Mouse (Mus musculus) cerebellum, postnatal 10 days (tissue): ENCODE results near the gene Hsd3b7.
"Not testable (repeated sequence)": the region's sequence is repeated elsewhere in the genome, so short reads cannot be mapped to it uniquely, and the experiment has no call there.

ENCODE experiments used
- DNase-seq, 2 experiments: peaks; one replicate each; pipeline ENCODE4 v3.0.0; 2021; ENCODE audit warnings: mixed read lengths in 2 of 2

Gene Hsd3b7

DNA sequence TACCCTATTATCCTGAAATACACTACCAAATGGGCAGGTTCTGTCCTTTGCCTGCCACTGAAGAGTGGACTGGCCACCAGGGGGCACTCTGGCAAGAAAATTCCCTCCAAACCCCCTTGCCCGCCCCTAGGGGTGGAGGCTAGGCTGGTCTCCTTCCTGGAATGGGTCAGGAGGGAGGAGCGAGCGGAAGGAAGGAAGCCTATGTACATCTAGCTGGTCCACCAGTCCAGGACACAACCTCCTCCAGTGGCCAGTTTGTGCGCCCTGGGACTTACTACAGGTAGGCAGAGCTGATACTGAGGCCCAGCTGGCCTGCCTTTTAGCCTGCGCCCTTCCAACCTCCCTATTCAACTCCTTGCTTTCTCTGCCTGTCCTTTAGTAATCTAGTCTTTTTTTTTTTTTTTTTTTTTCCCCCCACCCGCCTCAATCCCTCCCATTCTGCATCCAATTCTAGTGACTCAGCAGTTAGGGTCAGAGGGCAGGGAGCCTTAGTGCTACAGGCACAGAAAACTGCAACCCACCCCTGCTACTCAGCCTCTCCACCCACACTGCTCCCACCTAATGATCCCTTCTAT is at the start of gene Hsd3b7:
Gene Hsd3b7 (plus strand): TSS at position 170 of the 575 bp plus-strand sequence.
- peak; percentile 96 to 97 for DNase-seq

DNA sequence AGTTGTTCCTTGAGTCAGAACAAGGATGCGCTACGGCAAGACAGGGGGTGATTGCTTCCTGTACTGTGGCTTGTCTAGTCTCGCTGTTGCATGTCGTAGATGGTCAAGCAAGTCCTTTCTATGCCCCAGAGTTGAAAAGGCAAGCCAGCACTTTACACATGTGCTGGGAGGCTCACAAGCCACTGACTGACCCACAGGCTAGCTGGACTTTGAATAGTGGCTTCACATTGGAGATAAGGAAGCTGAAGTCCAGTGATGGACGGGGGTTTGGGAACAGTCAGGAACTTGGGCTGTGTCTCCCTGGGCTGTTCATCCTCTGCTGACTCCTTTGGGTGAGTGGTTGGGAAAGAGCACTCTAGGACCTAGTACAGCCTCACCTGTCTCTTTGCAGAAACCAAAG is 48.8 kb upstream of the Hsd3b7 start:
- DNase-seq, result no peak

DNA sequence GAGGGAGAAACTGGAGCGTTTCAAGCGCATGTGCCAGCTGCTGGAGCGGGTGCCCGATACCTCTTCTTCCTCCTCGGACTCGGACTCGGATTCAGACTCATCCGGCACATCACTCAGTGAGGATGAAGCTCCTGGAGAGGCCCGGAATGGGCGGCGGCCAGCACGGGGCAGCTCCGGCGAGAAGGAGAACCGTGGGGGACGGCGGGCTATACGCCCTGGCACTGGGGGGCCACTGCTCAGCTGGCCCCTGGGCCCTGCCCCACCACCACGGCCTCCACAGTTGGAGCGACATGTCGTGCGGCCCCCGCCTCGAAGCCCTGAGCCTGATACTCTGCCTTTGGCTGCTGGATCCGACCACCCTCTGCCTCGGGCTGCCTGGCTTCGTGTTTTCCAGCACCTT is 48.3 kb upstream of the Hsd3b7 start:
- DNase-seq, result no peak

DNA sequence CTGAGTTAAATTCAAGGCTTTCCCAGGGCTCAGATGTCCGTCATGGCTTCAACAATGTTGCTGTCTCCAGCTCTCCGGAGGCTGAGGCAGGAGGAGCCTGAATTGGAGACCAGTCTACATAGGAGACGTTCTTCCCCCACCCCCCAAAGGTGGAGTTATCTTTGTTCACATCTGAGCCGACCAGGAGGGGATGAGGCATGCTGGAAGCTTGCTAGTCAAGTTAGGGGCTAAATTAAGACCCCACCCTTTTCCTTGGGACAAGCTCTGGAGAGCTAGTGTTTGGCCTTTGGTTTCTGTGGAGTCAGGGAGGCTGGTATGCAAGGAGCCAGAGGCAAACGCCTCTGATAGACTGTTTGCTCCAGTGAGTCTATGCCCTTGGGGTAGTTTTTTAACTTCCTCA is 47.2 kb upstream of the Hsd3b7 start:
- no peak for DNase-seq

DNA sequence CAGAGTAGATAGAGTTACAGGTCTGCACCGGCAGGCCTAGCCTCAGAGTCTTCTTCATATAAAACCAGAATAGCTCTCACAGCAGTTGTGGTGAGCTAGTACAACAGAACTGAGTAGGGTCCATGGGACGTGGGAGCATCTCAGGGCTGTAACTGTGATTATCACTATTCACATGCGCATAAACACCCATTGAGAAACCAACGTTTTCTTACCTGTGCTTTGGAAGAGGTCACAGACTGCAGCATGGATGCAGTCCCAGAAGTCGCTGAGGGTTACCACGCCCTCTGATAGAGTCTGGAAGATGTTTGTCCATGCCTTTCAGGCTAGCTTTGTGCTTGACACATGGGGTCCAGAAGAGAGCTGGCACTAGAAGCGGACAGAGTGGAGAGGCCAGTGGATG is 46.7 kb upstream of the Hsd3b7 start:
- no peak for DNase-seq

DNA sequence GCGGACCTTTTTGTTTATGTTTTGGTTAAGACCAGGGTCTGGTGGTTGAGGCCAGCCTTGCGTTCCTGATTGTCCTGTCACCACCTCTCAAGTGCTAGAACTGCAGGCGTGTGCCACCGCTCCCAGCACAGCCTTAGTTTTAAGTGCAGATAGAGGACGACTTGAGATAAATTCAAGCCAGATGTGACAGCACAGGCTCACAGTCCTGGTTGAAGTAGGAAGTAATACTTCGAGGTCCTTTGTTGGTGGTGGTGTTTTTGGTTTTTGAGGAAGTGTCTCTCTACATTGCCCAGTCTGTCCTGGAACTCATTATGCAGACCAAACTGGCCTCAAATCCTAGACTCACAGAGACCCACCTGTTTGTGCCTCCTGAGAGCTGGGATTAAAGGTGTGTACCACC is 40.7 kb upstream of the Hsd3b7 start:
- no peak for DNase-seq

DNA sequence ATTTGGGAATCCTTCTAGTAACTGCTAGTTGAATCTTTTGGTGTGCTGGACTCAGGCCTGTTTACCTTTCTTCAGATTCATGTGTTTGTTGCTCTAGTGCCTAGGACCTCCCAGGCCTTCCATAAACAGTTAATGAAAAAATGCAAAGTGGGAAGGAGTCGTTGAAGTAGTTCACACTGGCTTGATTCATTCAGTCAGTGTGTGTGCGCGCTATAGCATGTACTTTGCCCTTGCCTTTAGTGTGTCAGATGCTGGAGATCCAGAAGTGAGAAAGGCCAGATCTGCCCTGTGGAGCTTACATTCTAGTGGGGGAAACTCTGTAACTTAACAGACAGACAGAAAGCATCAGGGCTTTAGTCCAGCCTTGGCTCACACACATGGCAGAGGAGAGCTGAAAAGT is 39.9 kb upstream of the Hsd3b7 start:
- no peak for DNase-seq

DNA sequence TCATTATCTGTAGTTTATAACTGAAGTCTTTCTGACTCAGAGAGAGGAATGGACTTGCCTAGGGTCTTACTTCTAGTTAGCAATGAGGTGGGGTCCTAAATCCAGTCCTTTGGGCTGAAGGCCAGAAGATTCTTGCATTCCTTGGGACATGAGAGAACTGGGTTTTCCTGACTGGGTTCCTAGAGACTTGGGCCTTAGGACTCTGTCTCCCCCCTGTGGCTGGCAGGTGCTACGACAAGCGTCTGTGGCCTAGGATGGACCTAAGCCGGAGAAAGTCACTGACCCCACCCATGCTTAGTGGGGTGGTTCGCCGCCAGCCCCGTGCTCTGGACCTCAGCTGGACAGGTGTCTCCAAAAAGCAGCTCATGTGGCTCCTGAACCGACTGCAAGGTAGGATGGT is 39.4 kb upstream of the Hsd3b7 start:
- peak; percentile 85 to 88 for DNase-seq

DNA sequence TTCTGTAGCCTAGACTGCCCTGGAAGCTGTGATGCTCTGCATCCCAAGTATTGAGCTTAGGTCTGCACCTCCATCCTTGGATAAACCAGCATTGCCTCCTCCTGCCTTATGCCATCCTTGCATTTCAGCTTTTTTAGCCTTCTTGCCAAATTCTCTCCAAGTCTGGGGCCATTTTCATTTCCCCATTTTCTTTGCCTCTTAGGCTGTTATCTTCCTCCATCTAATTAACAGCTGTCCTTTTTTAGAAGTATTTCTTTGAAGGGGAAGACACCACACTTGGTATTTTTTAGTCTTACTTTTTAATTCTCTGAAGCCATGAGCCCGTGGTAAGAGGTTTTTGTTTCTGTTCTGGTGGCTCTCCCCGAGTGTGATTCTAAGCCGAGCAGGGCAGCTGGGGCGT is 36.8 kb upstream of the Hsd3b7 start:
- DNase-seq, result no peak

DNA sequence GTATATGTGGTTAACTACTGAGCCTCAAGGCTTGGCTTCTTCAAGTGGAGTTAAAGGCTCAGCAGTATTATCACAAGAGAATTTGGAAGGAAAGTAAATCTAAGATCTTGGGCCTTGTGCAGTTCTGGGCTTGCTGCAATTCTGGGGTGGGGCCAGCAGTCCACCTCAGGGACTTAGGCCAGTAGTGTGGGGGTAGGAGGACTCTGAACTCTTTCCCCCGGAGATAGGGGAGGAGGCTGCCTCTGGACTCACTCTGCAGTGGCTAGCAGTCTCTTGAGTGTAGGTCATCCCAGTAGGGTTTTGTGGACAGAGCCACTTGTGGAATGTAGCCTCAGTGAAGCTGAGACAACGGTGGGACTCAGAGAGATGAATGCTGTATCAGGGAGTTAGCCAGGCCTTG is 34.6 kb upstream of the Hsd3b7 start:
- DNase-seq, result no peak

DNA sequence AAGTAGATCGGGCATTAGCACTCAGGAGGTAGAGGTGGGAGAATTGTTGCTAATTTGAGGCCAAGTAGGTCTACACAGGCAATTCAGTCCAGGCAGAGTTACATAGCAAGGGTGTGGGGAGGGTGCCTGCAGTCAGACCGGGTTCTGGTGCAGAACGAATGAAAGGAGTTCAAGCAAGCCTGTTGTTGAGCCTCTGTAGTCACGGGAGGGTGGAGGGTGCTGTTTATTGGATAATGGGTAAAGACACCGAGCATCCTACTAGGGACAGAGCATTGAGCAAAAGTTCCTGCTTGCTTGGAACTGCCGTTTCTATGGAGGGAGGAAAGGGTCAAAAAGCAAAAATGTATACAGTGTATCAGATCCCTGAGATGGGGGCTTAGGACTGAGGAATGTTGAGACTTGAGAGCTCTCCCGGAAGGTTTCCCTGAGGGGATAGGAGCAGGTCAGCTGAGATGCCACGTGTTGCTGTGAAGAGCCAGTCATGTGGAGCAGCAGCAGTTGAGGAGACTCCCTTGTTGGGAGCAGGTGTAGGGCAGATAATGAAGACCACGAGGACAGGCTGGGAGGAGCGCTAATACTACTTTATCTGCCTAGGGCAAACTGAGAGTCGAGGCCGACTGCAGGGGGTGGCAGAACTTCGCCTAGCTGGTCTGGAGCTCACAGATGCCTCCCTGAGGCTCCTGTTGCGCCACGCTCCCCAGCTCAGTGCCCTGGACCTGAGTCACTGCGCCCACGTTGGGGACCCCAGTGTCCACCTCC is 33.4 kb upstream of the Hsd3b7 start:
- no peak for DNase-seq

DNA sequence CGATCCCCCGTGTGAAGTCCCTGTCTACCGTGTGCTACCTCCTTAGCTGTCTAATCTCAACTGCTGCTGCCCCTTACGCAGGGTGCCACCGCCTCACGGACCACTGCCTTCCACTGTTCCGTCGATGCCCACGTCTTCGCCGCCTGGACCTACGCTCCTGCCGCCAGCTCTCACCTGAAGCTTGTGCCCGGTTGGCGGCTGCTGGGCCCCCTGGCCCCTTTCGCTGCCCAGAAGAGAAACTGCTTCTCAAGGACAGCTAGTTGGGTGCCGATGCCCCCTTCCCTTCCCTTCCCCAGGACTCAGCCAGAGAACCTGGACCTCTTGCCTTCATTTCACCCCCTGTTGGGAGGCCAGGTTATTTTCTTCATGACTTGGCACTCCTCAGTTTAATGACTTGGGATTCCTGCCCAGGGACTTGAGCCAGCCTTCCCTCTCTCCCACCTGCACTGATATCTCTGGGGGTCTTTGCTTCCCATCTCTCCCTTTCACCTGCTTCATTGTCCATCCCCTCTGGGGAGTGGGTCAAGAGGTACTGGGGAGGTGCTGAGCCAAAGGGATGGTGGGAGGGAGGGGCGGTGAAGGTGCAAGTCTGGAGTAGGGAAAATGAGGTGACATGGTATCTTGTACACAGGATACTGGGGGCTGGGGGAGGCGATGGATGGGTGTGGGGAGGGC is 32.6 kb upstream of the Hsd3b7 start:
- peak; percentile 40 to 47 for DNase-seq

DNA sequence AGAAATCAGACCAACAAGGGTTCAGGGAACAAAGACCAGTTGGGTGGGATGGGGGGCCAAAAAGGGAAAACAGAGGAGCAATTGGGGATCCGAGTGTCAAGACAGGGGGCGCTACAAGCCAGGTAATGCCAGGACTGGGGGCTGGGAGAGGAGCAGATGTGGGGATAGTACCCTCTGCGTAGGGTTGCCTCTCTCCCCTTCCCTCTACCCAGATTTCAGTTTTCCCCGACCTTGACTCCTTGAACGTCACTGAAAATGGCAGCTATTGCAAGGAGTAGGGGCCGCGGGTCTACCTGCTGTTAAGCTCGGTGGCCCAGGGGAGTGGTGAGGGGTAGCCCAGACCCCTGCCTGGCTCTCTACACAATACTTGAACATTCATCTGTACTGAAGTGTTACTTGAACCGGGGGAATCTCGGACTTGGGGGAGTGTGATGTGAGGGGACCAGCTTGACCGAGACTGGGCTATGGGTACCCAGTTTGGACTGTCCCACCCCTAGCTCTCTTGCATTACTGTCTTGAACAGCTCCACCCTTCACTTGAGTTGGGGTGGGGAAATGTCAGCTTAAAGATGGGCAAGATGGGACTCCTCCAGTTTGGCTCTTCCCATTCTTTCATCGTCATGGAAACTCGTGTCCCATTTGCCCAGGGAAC is 31.9 kb upstream of the Hsd3b7 start:
- peak; percentile 45 to 58 for DNase-seq

DNA sequence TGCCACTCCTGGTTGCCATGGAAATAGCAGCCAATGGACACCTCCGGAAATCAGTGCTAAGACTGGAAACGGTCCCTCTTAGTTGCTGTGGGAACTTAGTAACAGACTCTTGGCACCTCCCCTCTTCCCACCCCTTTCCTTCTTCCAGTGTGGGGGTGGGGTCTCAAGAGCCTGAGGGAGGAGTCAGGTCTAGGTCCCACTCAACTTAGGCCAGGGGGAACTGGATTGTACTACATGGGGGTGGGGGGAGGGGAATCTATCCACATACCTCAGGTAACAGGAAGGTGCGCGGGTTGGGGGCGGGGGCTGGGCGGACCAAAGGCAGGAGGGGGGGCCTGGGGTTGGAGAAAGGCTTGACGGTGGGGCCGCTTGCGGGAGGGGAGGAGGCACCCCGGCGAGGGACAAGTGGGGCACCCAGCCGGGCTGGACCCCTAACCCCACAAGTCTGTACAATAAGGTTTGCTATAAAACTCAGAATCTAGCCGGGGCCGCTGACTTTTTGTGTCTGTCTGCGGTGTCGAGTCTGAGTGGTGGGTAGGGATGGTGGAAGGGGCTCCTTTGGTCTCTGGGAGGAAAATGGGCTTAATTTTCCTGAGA is 31.3 kb upstream of the Hsd3b7 start:
- peak; percentile 95 to 97 for DNase-seq

DNA sequence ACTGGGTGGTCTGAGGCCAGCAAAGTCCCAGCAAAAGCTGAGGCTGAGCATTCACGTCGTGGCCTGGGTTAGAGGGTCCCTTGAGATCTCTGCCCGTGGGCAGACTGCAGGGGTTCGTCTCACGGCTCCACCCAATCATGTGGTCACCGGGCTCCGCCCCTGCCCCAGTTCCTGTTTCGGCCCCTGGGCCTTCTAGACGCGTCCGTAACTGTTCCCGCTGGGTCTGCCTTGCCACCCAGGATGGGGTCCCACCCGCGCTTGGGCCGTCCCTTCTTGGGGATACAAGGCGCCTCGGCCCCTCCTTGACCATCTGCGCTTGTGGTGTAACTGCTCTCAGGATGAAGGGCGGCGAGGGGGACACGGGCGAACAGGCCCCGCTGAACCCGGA is 30.8 kb upstream of the Hsd3b7 start, which contains the start of gene Orai3:
Gene Orai3 (plus strand): TSS at position 165 of the 388 bp plus-strand sequence.
- peak; percentile 81 for DNase-seq

DNA sequence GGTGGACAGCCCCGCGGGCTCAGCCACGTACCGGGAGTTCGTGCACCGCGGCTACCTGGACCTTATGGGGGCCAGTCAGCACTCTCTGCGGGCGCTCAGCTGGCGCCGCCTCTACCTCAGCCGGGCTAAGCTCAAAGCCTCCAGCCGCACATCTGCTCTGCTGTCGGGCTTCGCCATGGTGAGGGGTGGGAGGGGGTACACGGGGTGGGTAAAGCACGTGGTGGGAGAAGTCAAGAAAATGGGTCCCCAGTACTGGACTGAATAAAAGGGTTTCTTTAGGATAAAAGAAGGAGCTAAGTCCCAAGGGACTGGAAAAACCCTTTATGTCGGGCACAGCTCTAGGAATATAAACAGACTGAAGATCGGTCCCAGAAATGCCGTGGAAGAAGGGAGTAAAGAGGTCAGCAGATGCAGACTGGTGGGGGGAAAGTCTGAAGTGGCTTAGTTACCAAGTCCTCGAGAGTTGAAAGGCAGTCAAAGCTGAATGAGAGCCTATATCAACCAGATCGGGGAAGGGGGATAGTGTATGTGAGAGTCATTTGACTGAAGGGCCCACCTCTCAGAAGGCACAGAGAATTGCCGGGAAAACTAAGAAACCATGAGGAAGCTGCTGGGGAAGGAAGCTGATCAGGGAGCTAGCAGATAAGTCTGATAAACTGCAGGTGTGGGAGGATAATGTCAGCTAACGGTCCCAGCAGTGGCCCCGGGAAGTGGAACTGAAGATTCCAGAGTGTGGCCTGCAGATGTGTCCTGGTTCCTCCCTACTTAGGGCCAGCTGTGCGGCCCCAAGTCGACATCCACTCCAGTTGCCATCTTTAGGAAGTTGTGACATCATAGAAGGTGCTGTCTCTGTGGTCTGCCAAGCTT is 30.1 kb upstream of the Hsd3b7 start:
- no peak for DNase-seq

DNA sequence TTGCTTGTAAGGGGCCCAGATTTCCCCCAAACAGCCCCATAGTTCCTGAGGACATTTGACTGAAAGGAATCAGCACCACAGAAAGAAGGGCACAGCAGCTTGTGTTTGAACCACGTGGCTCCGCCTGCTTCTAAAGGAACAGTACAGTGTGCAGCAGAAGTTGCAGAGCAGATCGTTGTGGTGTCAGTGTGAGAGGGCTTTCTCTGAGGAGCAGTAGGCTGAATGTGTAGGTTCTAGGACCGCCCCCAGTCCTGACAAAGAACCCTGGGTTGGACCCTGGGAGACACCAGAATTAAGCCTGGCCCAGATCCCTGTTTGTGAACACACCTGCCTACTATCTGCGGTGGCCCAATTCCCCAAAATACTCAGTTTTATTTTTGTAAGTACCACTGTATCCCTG is 29.1 kb upstream of the Hsd3b7 start:
- no peak for DNase-seq

DNA sequence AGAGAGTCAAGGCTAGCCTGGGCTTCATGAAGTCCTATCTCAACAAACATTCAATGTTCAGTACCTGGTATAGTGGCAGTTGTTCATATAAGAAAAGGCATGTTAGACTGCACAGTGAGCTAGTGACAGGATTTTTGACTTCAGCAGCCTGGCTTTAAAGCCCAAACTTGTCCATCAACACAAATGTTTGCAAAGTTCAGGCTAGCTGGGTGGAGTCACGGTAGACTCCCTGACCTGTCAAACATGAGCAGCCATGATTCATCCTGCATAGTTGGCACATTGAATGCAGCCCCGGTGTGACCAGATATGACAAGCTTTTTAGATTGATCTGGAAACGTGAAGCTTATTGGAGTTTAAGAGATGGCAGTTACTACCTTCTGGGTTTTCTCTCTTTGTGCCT is 28.3 kb upstream of the Hsd3b7 start:
- no peak for DNase-seq

DNA sequence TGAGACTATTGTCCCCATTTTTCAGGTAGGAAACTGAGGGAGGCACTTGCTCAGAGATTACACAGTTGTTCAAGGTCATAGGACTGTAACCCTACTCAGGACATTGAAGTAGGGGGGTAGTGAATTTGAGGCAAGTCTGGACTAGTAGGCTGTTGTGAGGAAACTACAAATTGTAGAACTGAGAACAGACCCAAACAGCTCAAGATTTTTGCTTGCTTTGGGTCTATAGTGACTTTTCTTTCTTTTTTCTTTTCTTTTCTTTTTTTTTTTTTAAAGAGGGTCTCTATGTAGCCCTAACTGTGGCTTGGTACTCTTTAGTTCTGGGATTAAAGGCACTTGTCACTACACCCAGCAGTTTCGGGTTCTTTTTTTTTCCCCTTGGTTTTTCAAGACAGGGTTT is 27.8 kb upstream of the Hsd3b7 start:
- DNase-seq, result no peak

DNA sequence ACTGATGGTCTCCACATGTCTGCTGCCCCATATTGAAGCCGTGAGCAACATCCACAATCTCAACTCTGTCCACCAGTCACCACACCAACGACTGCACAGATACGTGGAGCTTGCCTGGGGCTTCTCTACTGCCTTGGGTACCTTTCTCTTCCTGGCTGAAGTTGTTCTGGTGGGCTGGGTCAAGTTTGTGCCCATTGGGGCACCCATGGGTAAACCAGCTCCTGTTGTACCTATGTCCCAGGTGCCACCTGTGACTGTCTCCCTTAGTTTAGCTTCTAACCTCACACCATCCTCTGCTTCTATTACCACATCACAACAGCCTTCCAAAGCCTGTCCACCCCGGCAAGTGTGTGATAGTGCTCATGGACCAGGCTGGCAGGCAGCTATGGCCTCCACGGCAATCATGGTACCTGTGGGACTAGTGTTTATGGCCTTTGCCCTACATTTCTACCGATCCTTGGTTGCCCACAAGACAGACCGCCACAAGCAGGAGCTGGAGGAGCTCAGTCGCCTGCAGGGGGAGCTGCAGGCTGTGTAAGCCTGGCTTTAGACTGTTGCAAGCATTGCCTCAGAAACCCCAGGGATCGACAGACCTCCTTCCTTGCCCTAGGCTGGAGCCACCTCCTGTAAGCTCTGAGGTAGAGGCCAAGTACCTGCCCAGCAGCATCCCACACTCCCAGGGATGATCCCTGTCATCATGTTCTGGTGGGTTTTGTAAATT is 26.6 kb upstream of the Hsd3b7 start:
- peak; percentile 87 to 88 for DNase-seq

DNA sequence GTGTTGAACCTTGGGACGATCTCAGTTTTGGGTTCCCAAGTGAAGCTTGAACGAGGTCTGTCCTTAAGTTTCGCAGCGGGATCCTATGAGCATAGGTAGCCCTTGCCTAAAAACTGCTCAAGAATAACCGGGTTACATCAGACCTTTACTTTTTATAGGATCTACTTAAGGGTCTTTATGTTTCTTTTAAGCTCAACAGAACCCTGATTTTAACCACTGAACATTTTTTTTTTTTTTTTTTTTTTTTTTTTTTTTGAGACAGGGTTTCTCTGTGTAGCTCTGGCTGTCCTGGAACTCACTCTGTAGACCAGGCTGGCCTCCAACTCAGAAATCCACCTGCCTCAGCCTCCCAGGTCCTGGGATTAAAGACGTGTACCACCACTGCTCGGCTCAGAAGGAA is 24.6 kb upstream of the Hsd3b7 start:
- not testable (repeated sequence) for DNase-seq

DNA sequence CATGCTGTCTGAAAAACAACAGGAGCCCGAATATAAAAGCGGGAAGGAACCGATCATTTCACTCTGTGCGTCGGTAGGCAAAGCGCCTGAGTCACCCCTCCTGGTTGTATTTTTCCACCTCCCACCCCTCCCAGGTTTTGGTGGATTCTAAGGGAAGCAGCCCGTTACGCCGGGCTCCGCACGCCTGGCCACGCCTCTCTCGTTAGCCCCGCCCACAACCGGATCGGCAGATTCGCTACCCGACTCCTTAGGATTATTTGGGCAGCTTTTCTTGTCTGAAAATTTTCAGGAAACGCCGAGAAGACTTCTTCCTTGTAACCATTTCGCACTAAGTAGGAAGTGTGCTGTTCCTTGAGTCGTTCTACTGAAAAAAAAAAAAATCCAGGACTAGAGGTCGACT is 24.0 kb upstream of the Hsd3b7 start, which contains the start of gene Setd1a:
Gene Setd1a (plus strand): TSS at position 245 of the 400 bp plus-strand sequence.
- peak; percentile 98 to 99 for DNase-seq
